Mouse (Mus musculus) heart, postnatal 0 days (tissue): ENCODE measurements around the gene Srarp. TPM values are rescaled to one million over a fixed set of nuclear protein-coding genes. Genes with fewer than 3 reads are reported as not detected.

Source experiments
- ATAC-seq: fragments of 200-750 bp; cut with Nextera tagmentation; 2 replicates; pipeline ENCODE4 v1.8.0; 2017; ENCODE audit warnings: low read depth, moderate number of reproducible peaks, moderate library complexity; ENCODE audit not compliant: insufficient read depth
- DNase-seq: peaks from one replicate; pipeline ENCODE4 v3.0.0-alpha.2; 2016; ENCODE audit warnings: low spot score
- H3K27ac ChIP-seq: fragments of 300-500 bp; sonication (generic); 2 replicates; pipeline ENCODE4 v1.5.1; 2014; ENCODE audit warnings: low read depth, mild to moderate bottlenecking
- H3K27me3 ChIP-seq: fragments of 300-500 bp; sonication (generic); 2 replicates; pipeline ENCODE4 v1.6.1; 2014; ENCODE audit warnings: low read length, mixed read lengths; ENCODE audit not compliant: control insufficient read depth, insufficient read depth
- H3K36me3 ChIP-seq: fragments of 300-500 bp; sonication (generic); replicated peaks from 2 replicates; pipeline ENCODE4 v1.6.1; 2014; ENCODE audit warnings: low read length, mixed read lengths; ENCODE audit not compliant: control insufficient read depth, insufficient read depth
- H3K4me1 ChIP-seq: fragments of 300-500 bp; sonication (generic); 2 replicates; pipeline ENCODE4 v1.6.1; 2014; ENCODE audit warnings: antibody characterized with exemption; ENCODE audit not compliant: control insufficient read depth, insufficient read depth
- H3K4me2 ChIP-seq: fragments of 300-500 bp; sonication (generic); 2 replicates; pipeline ENCODE4 v1.6.1; 2014; ENCODE audit warnings: low read depth, mild to moderate bottlenecking, low read length, moderate library complexity
- H3K4me3 ChIP-seq: fragments of 300-500 bp; sonication (generic); 2 replicates; pipeline ENCODE4 v1.5.1; 2014; ENCODE audit warnings: low read depth, low read length
- H3K9ac ChIP-seq: fragments of 300-500 bp; sonication (generic); replicated peaks from 2 replicates; pipeline ENCODE4 v1.6.1; 2014; ENCODE audit warnings: low read depth, low read length, mixed read lengths
- H3K9me3 ChIP-seq: fragments of 300-500 bp; sonication (generic); replicated peaks from 2 replicates; pipeline ENCODE4 v1.6.1; 2016; ENCODE audit warnings: low read length; ENCODE audit not compliant: control insufficient read depth
- CTCF ChIP-seq: IDR thresholded peaks from 2 replicates; pipeline ENCODE4 v1.5.1; 2016; ENCODE audit warnings: antibody characterized with exemption, control low read depth, low read depth
- EP300 ChIP-seq: IDR thresholded peaks from 2 replicates; pipeline ENCODE4 v1.6.1; 2016; ENCODE audit warnings: antibody characterized with exemption, low read depth
- WGBS: fragments of 180-500 bp; shearing (Covaris S2); extraction: QIAGEN DNeasy Blood & Tissue Kit; methylation state at CpG from one replicate; pipeline ENCODE4 v1.1.7; 2014; 5-methylcytosine and 5-hydroxymethylcytosine counted together
- polyA plus RNA-seq: library from polyadenylated mRNA; unstranded; fragments of >200 nt; fragmentation: Nextera tagmentation; extraction: Ambion mirVana; gene quantifications from 2 replicates; pipeline ENCODE4 v1.2.1, GENCODE M21; 2015
- total RNA-seq: library from RNA; depleted of rRNA; stranded (reverse); fragments of >200 nt; gene quantifications from 2 replicates; pipeline ENCODE4 v1.2.3, GENCODE M21; 2014; ENCODE audit warnings: low replicate concordance

Gene Srarp
- total and polyA plus RNA-seq, 2 experiments from 2014 or later = not detected

DNA sequence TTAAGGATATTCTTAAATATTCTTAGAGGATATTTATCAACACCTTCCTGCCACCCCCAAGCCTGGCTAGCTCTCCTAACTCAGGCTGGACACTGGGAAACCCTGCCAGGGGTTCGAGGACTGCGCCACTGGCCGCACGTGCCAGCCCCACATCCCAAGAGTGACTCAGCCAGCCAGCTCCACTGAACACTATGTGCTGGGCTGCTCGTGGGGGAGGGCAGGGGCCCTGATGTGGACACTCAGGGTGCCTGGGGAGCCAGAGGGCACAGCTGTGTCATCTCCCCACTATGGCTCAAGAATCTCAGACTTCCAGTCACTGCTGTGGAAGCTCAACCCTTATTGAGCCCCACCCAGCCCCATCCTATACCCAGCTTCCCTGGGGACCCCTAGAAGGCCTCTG, 12.6 kb downstream of the Srarp start:
- Histone ChIP-seq H3K4me1 (peaks cover 33% of the 10 kb centered on the region), H3K9me3 (no peaks in the 10 kb centered on the region), H3K4me3 (peak overlapping the region; percentile 83), H3K27ac (peak overlapping the region; percentile 99), H3K36me3 (peaks cover 16% of the 10 kb centered on the region), H3K9ac (peak overlapping the region; percentile 99), H3K4me2 (peak overlapping the region; percentile 77), H3K27me3 (no peaks in the 10 kb centered on the region)
- no peak for TF ChIP-seq EP300
- WGBS = 39% methylated on average over 5 of the region's 5 CpGs
- peak; percentile 28 for DNase-seq
- ATAC-seq = no peak

GRCm38 (mm10) chr4:141422841-141423240, 13.1 kb downstream of the Srarp start:
- peak overlapping the region; percentile 77 for H3K4me2 ChIP-seq
- peaks cover 33% of the 10 kb centered on the region for H3K4me1 ChIP-seq
- no peak for ATAC-seq
- peaks cover 16% of the 10 kb centered on the region for H3K36me3 ChIP-seq
- H3K9ac ChIP-seq = peak overlapping the region; percentile 99
- no peaks in the 10 kb centered on the region for H3K27me3 ChIP-seq
- peak overlapping the region; percentile 99 for H3K27ac ChIP-seq
- peak; percentile 16 for DNase-seq
- WGBS = 38% methylated on average over 5 of the region's 5 CpGs
- TF ChIP-seq CTCF (no peak), EP300 (no peak)
- H3K9me3 ChIP-seq = no peaks in the 10 kb centered on the region
- peak overlapping the region; percentile 83 for H3K4me3 ChIP-seq

- H3K4me2 ChIP-seq = peak overlapping the region; percentile 77
- H3K27ac ChIP-seq = peak overlapping the region; percentile 99
- H3K4me3 ChIP-seq = peak overlapping the region; percentile 83
- peak; percentile 91 for DNase-seq
- H3K9me3 ChIP-seq = no peaks in the 10 kb centered on the region
- 21% methylated on average over 14 of the region's 14 CpGs for WGBS
- peaks cover 16% of the 10 kb centered on the region for H3K36me3 ChIP-seq
- peak; percentile 66 for ATAC-seq
- H3K27me3 ChIP-seq = no peaks in the 10 kb centered on the region
- peak; percentile 94 for TF ChIP-seq EP300
- no peak for TF ChIP-seq CTCF
- peaks cover 26% of the 10 kb centered on the region for H3K4me1 ChIP-seq
- peak overlapping the region; percentile 99 for H3K9ac ChIP-seq
Observed at GRCm38 (mm10) chr4:141421423-141421822, 14.5 kb downstream of the Srarp start.

GRCm38 (mm10) chr4:141420886-141421285, 15.0 kb downstream of the Srarp start:
- Histone ChIP-seq H3K9me3 (no peaks in the 10 kb centered on the region), H3K36me3 (peaks cover 16% of the 10 kb centered on the region), H3K4me3 (peak overlapping the region; percentile 83; the same call in 1 of the 2 replicates), H3K27ac (peak overlapping the region; percentile 99), H3K9ac (peak overlapping the region; percentile 99), H3K27me3 (no peaks in the 10 kb centered on the region), H3K4me1 (peaks cover 26% of the 10 kb centered on the region), H3K4me2 (peak overlapping the region; percentile 77)
- DNase-seq (peak; percentile 51), ATAC-seq (peak; percentile 2; the same call in 1 of the 2 replicates)
- TF ChIP-seq EP300 = no peak
- TF ChIP-seq CTCF = no peak
- whole genome bisulfite sequencing = 18% methylated on average over 9 of the region's 9 CpGs

DNA sequence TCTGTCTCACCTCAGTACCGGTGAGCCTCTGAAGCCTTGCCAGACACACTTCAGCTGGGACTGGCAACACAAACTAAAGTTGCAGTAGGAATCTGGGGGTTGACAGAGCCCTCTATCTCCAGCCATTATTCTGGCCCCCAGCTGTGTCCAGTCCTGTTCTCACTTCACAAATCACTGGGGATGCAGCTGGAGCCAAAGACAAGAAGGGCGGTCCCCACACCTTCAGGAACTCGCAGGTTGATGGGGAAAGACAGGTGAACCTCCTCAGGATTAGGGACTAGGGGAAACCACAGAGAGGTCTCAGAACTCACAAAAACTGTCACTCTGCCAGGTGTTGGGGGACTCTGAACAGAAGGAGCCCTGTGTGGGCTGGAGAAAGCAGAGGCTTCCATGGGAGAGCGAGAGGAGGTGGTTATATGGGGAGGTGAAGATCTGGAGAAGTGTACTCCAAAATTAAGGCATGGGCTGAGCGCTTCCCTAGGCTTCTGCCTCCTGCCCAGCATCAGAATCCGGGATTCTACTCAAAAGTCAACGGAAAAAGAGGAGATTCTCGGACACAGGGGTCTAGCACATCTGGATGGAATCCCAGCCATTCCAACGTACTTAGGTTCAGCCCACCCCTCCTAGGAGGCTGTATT, 15.6 kb downstream of the Srarp start, which contains the start of gene Hspb7:
Gene Hspb7 (plus strand): TSS at position 588 of the 638 bp plus-strand sequence.
- DNase-seq = no peak
- H3K4me3 ChIP-seq = peak within 1 kb of the TSS; percentile 83
- peaks cover 24% of the 10 kb centered on the region for H3K4me1 ChIP-seq
- no peaks in the 10 kb centered on the region for H3K27me3 ChIP-seq
- no peaks in the 10 kb centered on the region for H3K9me3 ChIP-seq
- peak within 1 kb of the TSS; percentile 99 for H3K9ac ChIP-seq
- peak within 1 kb of the TSS; percentile 99 for H3K27ac ChIP-seq
- TF ChIP-seq CTCF (no peak), EP300 (no peak)
- 29% methylated on average over 9 of the region's 9 CpGs for WGBS
- peak within 1 kb of the TSS; percentile 77 for H3K4me2 ChIP-seq
- peaks cover 16% of the 10 kb centered on the region for H3K36me3 ChIP-seq
- ATAC-seq = no peak
